Mouse (Mus musculus) G1E-ER4 (cell line): ENCODE data around the gene Vamp8. TPM values are rescaled to one million over a fixed set of nuclear protein-coding genes. Genes with fewer than 3 reads are reported as not detected.

Experiments used
- GATA1 ChIP-seq: IDR thresholded peaks from one replicate; pipeline ENCODE4 v1.8.0; 2012; ENCODE audit warnings: low read length, inconsistent platforms
- polyA plus RNA-seq: library from polyadenylated mRNA; stranded (reverse); fragments of >175 nt; gene quantifications from 2 replicates; pipeline ENCODE4 v1.2.3, GENCODE M21; 2012

The Vamp8 gene
- polyA plus RNA-seq, 1 experiment = 130 TPM

GRCm38 (mm10) chr6:72383952-72384351, 6.6 kb downstream of the Vamp8 start:
- peak; percentile 68 for TF ChIP-seq GATA1

GRCm38 (mm10) chr6:72383142-72383820, 7.2 kb downstream of the Vamp8 start:
- no peak for TF ChIP-seq GATA1

- TF ChIP-seq GATA1 = no peak
These were observed 8.0 kb downstream of the Vamp8 start for GRCm38 (mm10) chr6:72382494-72382893.

GRCm38 (mm10) chr6:72380131-72380770, 10.3 kb downstream of the Vamp8 start, which contains the start of gene Vamp5:
Gene Vamp5, minus strand, starts transcription at chr6:72380468.
- no peak for TF ChIP-seq GATA1

- no peak for TF ChIP-seq GATA1
These were observed 10.9 kb downstream of the Vamp8 start for GRCm38 (mm10) chr6:72379377-72380130.

GRCm38 (mm10) chr6:72378510-72379234, 11.8 kb downstream of the Vamp8 start:
- TF ChIP-seq GATA1 = no peak

- no peak for TF ChIP-seq GATA1
These were observed 15.5 kb downstream of the Vamp8 start for GRCm38 (mm10) chr6:72374820-72375563.

GRCm38 (mm10) chr6:72374206-72374605, 16.3 kb downstream of the Vamp8 start:
- no peak for TF ChIP-seq GATA1

GRCm38 (mm10) chr6:72373184-72373583, 17.3 kb downstream of the Vamp8 start:
- TF ChIP-seq GATA1 = no peak

GRCm38 (mm10) chr6:72371571-72371970, 18.9 kb downstream of the Vamp8 start:
- no peak for TF ChIP-seq GATA1

GRCm38 (mm10) chr6:72371147-72371546, 19.4 kb downstream of the Vamp8 start:
- TF ChIP-seq GATA1 = no peak

- no peak for TF ChIP-seq GATA1
These were observed 20.4 kb downstream of the Vamp8 start for GRCm38 (mm10) chr6:72370091-72370490.

GRCm38 (mm10) chr6:72369557-72369956, 20.9 kb downstream of the Vamp8 start:
- no peak for TF ChIP-seq GATA1

GRCm38 (mm10) chr6:72367460-72367974, 23.0 kb downstream of the Vamp8 start:
- no peak for TF ChIP-seq GATA1
